Mouse (Mus musculus): ENCODE results near the gene Prkd2. TPM values are rescaled to one million over a fixed set of nuclear protein-coding genes. Genes with fewer than 3 reads are reported as not detected.
A peak's percentile ranks its signal among the peaks of the same experiment; 100 is the strongest.

The Prkd2 gene
- polyA plus RNA-seq, 1 experiment from 2014 or later: 10.3 TPM

DNA sequence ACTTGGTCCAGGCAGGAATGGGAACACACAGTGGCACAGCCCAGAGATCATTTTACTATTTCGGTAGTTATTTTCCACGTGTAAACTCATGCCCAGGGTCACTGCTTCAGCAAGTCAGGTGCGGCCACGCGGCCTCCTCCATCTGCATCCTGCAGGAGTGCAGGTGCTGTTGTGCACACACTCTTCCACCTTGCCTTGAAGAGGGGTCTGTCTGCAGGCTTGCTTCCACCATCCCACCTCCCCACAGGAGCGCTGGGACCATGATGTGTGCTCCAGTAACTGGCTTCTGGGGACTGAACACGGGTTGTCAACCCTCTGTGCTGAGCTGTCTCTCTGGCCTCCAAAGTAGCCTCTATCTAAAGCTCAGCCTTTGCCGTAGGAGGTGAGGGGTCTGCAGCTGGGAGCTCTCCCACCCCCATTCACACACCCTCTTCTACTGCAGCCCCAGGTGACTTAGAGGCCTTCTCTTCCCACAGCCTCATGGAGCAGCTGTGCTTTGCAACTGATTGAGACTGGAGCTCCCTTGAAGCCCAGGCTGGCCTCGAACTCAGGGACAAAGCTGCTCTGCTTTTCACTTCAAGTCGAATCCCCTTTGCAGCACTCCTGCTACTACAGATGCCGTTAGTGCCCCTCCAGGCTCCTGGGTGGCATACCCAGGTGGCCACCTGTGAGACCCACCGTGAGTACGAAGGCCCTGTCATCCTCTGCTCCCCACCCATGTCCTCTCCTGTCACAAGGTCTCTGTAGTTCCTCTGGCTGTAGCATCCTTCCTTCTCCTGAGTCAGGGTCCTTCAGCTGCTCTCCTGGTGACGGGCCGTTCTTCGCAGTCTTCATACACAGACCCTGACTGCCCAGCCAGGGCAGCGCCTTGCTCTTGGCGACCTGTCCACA, 72.0 kb downstream of the Prkd2 start:
- Histone ChIP-seq H3K9ac (ENCODE audit: low read depth, low read length) (no peak overlapping the region), H3K9me3 (ENCODE audit: control insufficient read depth, low read length) (no peaks in the 10 kb centered on the region), H3K4me2 (ENCODE audit: low read depth, low read length) (no peak overlapping the region), H3K27ac (ENCODE audit: low read length) (0 out of 2 replicates have a peak overlapping the region, but pooled peaks have one; percentile 18), H3K4me1 (ENCODE audit: control insufficient read depth, insufficient read depth, low read length) (peaks cover 17% of the 10 kb centered on the region), H3K27me3 (replicated peaks; ENCODE audit: control insufficient read depth, insufficient read depth, low read length) (no peaks in the 10 kb centered on the region), H3K36me3 (ENCODE audit: control insufficient read depth, insufficient read depth, low read length) (peaks cover 36% of the 10 kb centered on the region), H3K4me3 (ENCODE audit: low read length) (no peak overlapping the region)
- ATAC-seq: peak; percentile 4; the same call in 1 of the 2 replicates
- WGBS: 83% methylated on average over 18 of the region's 18 CpGs

DNA sequence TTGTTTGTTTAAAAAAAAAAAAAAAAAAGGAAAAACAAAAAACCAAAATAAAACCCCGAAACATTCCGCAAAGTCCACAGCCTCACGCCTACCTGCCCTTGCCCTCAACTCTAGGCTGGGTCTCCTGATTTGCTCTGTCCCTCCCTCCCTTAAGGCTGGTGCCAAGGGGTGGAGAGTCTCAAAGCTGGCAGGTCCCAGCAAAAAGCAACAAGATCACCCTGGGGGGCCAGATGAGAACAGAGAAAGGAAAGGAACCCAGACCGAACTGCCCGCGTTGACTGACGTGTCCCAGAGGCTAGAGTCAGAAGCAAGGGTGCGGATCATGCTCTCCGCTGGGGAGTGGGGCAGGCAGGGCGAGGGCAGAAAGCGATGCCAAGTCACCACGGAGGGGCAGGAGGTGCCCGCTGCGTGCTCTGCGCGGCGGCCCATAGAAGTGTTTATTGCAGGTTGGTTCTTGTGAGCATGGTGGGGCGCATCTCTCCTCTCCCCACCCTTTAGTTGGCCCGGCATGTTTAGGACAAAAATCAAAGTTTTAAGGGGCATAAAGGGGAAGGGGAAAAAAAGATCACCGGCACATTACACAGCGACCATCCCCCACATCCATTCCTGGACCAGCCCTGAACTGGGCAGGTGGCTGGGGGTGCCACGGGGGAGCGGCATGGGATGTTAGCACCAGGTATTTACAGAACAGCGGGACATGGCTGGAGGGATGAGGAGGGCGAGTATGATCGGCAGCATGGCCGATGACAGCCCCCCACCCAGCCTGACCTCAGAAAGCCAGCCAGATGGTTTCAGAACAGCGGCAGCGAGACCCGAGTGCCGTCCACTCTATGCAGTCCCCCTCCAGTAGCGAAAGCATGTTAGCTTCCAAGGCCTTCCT, 73.0 kb downstream of the Prkd2 start:
- Histone ChIP-seq H3K9ac (ENCODE audit: low read depth, low read length) (no peak overlapping the region), H3K4me1 (ENCODE audit: control insufficient read depth, insufficient read depth, low read length) (peaks cover 24% of the 10 kb centered on the region), H3K27ac (ENCODE audit: low read length) (no peak overlapping the region), H3K4me2 (ENCODE audit: low read depth, low read length) (no peak overlapping the region), H3K36me3 (ENCODE audit: control insufficient read depth, insufficient read depth, low read length) (peaks cover 36% of the 10 kb centered on the region), H3K4me3 (ENCODE audit: low read length) (no peak overlapping the region), H3K27me3 (replicated peaks; ENCODE audit: control insufficient read depth, insufficient read depth, low read length) (no peaks in the 10 kb centered on the region), H3K9me3 (ENCODE audit: control insufficient read depth, low read length) (no peaks in the 10 kb centered on the region)
- no peak for ATAC-seq
- 89% methylated on average over 32 of the region's 32 CpGs for WGBS

- WGBS: 78% methylated on average over 30 of the region's 30 CpGs
- H3K36me3 ChIP-seq (ENCODE audit: control insufficient read depth, insufficient read depth, low read length): peaks cover 40% of the 10 kb centered on the region
- no peaks in the 10 kb centered on the region for H3K27me3 ChIP-seq (replicated peaks; ENCODE audit: control insufficient read depth, insufficient read depth, low read length)
- no peaks in the 10 kb centered on the region for H3K9me3 ChIP-seq (ENCODE audit: control insufficient read depth, low read length)
- ATAC-seq: no peak
- H3K27ac ChIP-seq (ENCODE audit: low read length): no peak overlapping the region
- H3K9ac ChIP-seq (ENCODE audit: low read depth, low read length): no peak overlapping the region
- peaks cover 33% of the 10 kb centered on the region for H3K4me1 ChIP-seq (ENCODE audit: control insufficient read depth, insufficient read depth, low read length)
- H3K4me2 ChIP-seq (ENCODE audit: low read depth, low read length): no peak overlapping the region
- no peak overlapping the region for H3K4me3 ChIP-seq (ENCODE audit: low read length)
These were observed 73.9 kb downstream of the Prkd2 start for GRCm38 (mm10) chr7:16916342-16917265.

GRCm38 (mm10) chr7:16917447-16917846, 74.7 kb downstream of the Prkd2 start:
- H3K4me1 ChIP-seq (ENCODE audit: control insufficient read depth, insufficient read depth, low read length): peaks cover 41% of the 10 kb centered on the region
- no peak overlapping the region for H3K4me2 ChIP-seq (ENCODE audit: low read depth, low read length)
- no peak overlapping the region for H3K27ac ChIP-seq (ENCODE audit: low read length)
- peaks cover 40% of the 10 kb centered on the region for H3K36me3 ChIP-seq (ENCODE audit: control insufficient read depth, insufficient read depth, low read length)
- no peak overlapping the region for H3K9ac ChIP-seq (ENCODE audit: low read depth, low read length)
- no peaks in the 10 kb centered on the region for H3K27me3 ChIP-seq (replicated peaks; ENCODE audit: control insufficient read depth, insufficient read depth, low read length)
- WGBS: 69% methylated on average over 11 of the region's 11 CpGs
- no peak overlapping the region for H3K4me3 ChIP-seq (ENCODE audit: low read length)
- no peak for ATAC-seq
- H3K9me3 ChIP-seq (ENCODE audit: control insufficient read depth, low read length): no peaks in the 10 kb centered on the region

DNA sequence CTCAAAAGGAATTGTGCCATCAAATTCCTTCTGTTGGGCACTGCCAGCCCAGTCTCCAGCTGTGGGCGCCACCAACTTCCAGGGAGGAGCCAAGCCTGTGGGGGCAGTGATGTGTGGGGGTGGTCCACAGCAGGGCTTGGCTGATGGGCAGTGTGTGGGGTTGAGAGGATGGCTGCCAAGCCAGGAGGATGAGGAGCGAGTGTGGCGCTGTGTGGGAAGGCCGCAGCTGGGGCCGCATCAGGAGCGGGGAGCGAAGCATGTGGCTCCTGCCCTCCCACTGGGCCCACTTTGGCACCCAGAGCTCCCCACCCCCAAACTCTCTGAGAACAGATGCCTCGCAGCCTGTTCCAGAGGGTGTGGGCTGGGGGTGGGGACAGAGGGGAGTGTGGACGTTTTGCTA, 75.3 kb downstream of the Prkd2 start:
- H3K9me3 ChIP-seq (ENCODE audit: control insufficient read depth, low read length): no peaks in the 10 kb centered on the region
- H3K4me1 ChIP-seq (ENCODE audit: control insufficient read depth, insufficient read depth, low read length): peaks cover 45% of the 10 kb centered on the region
- H3K27me3 ChIP-seq (replicated peaks; ENCODE audit: control insufficient read depth, insufficient read depth, low read length): no peaks in the 10 kb centered on the region
- peaks cover 40% of the 10 kb centered on the region for H3K36me3 ChIP-seq (ENCODE audit: control insufficient read depth, insufficient read depth, low read length)
- H3K27ac ChIP-seq (ENCODE audit: low read length): no peak overlapping the region
- no peak overlapping the region for H3K4me2 ChIP-seq (ENCODE audit: low read depth, low read length)
- no peak overlapping the region for H3K4me3 ChIP-seq (ENCODE audit: low read length)
- H3K9ac ChIP-seq (ENCODE audit: low read depth, low read length): no peak overlapping the region
- no peak for ATAC-seq
- WGBS: 76% methylated on average over 9 of the region's 9 CpGs

DNA sequence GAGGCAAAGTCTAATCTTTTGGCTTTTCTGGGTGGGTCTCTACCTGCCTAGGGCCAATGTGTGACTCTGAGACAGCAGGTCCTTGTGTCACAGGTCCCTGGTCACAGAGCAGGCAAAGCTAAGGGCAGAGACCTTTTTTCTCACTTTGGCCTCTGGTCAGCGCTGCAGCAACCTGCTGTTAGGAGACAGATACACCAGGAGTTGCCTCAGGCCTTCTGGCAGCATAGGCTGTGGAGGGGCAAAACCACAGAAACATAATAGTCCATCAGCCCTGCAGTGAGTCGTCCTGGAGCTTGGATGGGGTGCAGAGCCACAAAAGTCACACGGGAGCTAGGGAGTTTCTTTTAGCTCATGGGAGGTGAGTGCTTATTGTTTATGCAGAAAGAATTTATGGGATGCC, 76.0 kb downstream of the Prkd2 start:
- Histone ChIP-seq H3K9ac (ENCODE audit: low read depth, low read length) (no peak overlapping the region), H3K4me1 (ENCODE audit: control insufficient read depth, insufficient read depth, low read length) (peaks cover 45% of the 10 kb centered on the region), H3K36me3 (ENCODE audit: control insufficient read depth, insufficient read depth, low read length) (peaks cover 40% of the 10 kb centered on the region), H3K27me3 (replicated peaks; ENCODE audit: control insufficient read depth, insufficient read depth, low read length) (no peaks in the 10 kb centered on the region), H3K4me3 (ENCODE audit: low read length) (no peak overlapping the region), H3K27ac (ENCODE audit: low read length) (no peak overlapping the region), H3K9me3 (ENCODE audit: control insufficient read depth, low read length) (no peaks in the 10 kb centered on the region), H3K4me2 (ENCODE audit: low read depth, low read length) (no peak overlapping the region)
- WGBS: 68% methylated on average over 3 of the region's 3 CpGs
- ATAC-seq: no peak

DNA sequence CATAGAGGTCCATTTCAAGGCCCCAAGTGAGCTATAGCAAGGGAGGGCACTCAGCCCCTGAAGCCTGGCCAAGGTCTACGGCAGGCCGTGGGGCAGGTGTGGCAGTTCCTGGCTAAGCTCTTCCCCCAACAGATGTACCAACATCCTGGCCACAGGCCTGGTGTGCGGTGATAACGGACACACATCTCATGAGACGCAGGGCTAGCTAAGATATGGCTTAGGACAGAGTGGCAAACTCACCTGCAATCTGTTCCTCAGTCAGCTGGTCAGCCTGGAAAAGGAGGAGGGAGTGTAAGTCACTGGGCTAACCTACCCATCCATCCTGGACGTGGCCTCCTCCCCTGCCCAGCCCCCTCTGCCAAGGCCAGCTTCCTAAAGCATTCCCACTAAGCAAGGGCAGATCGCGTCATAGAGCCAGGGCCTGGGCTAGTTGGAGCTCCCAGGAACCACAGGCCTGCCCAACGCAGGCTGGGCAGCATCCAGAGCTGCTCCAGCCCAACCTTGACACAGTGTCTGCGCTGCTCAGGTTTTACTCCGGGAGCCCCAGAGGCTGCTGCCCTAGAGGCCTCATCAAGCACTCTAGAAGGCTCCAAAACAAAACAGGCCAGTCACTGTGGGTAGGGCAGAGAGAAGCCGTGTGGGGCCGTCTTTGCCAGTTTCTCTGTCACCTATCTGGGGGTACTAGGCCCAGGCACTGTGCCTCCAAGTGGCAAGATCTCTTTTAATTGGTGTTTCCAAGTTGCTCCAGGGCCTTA, 76.9 kb downstream of the Prkd2 start:
- 70% methylated on average over 13 of the region's 13 CpGs for WGBS
- Histone ChIP-seq H3K36me3 (ENCODE audit: control insufficient read depth, insufficient read depth, low read length) (peaks cover 37% of the 10 kb centered on the region), H3K4me2 (ENCODE audit: low read depth, low read length) (peak overlapping the region; percentile 20; the same call in 1 of the 2 replicates), H3K4me3 (ENCODE audit: low read length) (peak overlapping the region; percentile 9; the same call in 1 of the 2 replicates), H3K4me1 (ENCODE audit: control insufficient read depth, insufficient read depth, low read length) (peaks cover 45% of the 10 kb centered on the region), H3K9me3 (ENCODE audit: control insufficient read depth, low read length) (no peaks in the 10 kb centered on the region), H3K9ac (ENCODE audit: low read depth, low read length) (peak overlapping the region; percentile 48; the same call in 1 of the 2 replicates), H3K27ac (ENCODE audit: low read length) (peak overlapping the region; percentile 54), H3K27me3 (replicated peaks; ENCODE audit: control insufficient read depth, insufficient read depth, low read length) (no peaks in the 10 kb centered on the region)
- ATAC-seq: no peak
